Mouse (Mus musculus): Measurements from ENCODE around the gene Fam110a.
"Not testable (repeated sequence)": the region's sequence is repeated elsewhere in the genome, so short reads cannot be mapped to it uniquely, and the experiment has no call there.

Gene Fam110a

GRCm38 (mm10) chr2:151979470-151980354, at the start of gene Fam110a:
Fam110a (minus strand) TSS chr2:151980219.
- DNase-seq: peak; percentile 89

- peak; percentile 86 for DNase-seq
Observed at GRCm38 (mm10) chr2:152029252-152030082, 49.4 kb upstream of the Fam110a start.

- no peak for DNase-seq
Observed at GRCm38 (mm10) chr2:152024883-152025422, 44.9 kb upstream of the Fam110a start.

- DNase-seq: no peak
Observed at GRCm38 (mm10) chr2:152022022-152022421, 42.0 kb upstream of the Fam110a start.

GRCm38 (mm10) chr2:152020255-152020654, 40.2 kb upstream of the Fam110a start:
- peak; percentile 59 for DNase-seq

- DNase-seq: no peak
Observed at GRCm38 (mm10) chr2:152016666-152017065, 36.6 kb upstream of the Fam110a start.

GRCm38 (mm10) chr2:152015997-152016396, 36.0 kb upstream of the Fam110a start:
- DNase-seq: no peak

- no peak for DNase-seq
Observed at GRCm38 (mm10) chr2:152012701-152013100, 32.7 kb upstream of the Fam110a start.

GRCm38 (mm10) chr2:152012222-152012621, 32.2 kb upstream of the Fam110a start:
- DNase-seq: no peak

GRCm38 (mm10) chr2:152011724-152012123, 31.7 kb upstream of the Fam110a start:
- DNase-seq: no peak

- no peak for DNase-seq
Observed at GRCm38 (mm10) chr2:152010661-152011060, 30.6 kb upstream of the Fam110a start.

- no peak for DNase-seq
Observed at GRCm38 (mm10) chr2:152010251-152010650, 30.2 kb upstream of the Fam110a start.

GRCm38 (mm10) chr2:152009061-152009779, 29.2 kb upstream of the Fam110a start:
- DNase-seq: no peak

- peak; percentile 38 for DNase-seq
Observed at GRCm38 (mm10) chr2:152007783-152008182, 27.8 kb upstream of the Fam110a start.

- DNase-seq: no peak
Observed at GRCm38 (mm10) chr2:152002529-152002928, 22.5 kb upstream of the Fam110a start.

GRCm38 (mm10) chr2:152000735-152001134, 20.7 kb upstream of the Fam110a start:
- no peak for DNase-seq

- no peak for DNase-seq
Observed at GRCm38 (mm10) chr2:152000291-152000679, 20.3 kb upstream of the Fam110a start.

GRCm38 (mm10) chr2:151999669-152000290, 19.8 kb upstream of the Fam110a start:
- no peak for DNase-seq

GRCm38 (mm10) chr2:151998932-151999331, 18.9 kb upstream of the Fam110a start:
- no peak for DNase-seq

- DNase-seq: no peak
Observed at GRCm38 (mm10) chr2:151998505-151998899, 18.5 kb upstream of the Fam110a start.

GRCm38 (mm10) chr2:151997776-151998504, 17.9 kb upstream of the Fam110a start:
- no peak for DNase-seq

- DNase-seq: not testable (repeated sequence)
Observed at GRCm38 (mm10) chr2:151997190-151997575, 17.2 kb upstream of the Fam110a start.
